In the genomic region with DNA sequence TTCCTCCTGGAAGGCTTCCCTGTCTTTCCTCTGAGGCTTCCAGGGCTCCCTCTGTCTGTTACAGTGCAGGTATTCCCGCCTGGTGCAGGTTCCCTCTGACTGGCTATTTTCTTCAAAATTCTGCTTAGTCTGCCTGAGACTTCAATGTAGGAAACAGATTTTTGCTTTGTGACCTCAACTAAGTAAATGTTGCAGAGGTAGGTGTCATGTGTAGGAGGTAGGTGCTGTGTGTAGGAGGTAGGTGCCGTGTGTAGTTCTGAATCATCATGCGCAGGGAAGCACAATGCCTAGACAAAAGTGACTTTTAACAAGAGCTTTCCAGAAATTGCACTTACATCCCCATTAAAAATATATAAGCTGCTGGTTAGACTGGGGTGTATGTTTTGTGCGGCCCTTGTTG, we compare ENCODE assay signal across 28 mouse cellular contexts.
DNase-seq lines count a peak whose midpoint lies in the region; ATAC-seq lines count a peak whose summit lies in the region.
"Had no signal": no experiment of that assay in that cellular context is flagged by ENCODE, and none has a peak within 500 bp of the region (broad histone marks: within the 10 kb centered on the region; RNA-seq: fewer than 3 reads in every experiment).

No protein-coding gene starts in this region.

- H3K4me3 ChIP-seq in limb, embryonic 12.5 days (replicated peaks), result no peak overlapping the region
- H3K4me3 ChIP-seq in limb, embryonic 10.5 days, result no peak overlapping the region
- H3K4me3 ChIP-seq: embryonic facial prominence, embryonic 12.5 days; embryonic facial prominence, embryonic 15.5 days; heart, embryonic 12.5 days; heart, embryonic 15.5 days; hindbrain, embryonic 10.5 days; hindbrain, embryonic 13.5 days had no signal

- DNase-seq in frontal cortex, postnatal 10 days (ENCODE audit: low spot score in 2 of 2), result no peak
- peak; percentile 28 to 53 for DNase-seq in left cerebral cortex, adult 18-20 months (ENCODE audit: low spot score in 2 of 2)
- DNase-seq in left cerebral cortex, adult 11 months (ENCODE audit: low spot score), result no peak
- no peak for DNase-seq in limb, embryonic 10.5 days (ENCODE audit: low spot score)
- peak; percentile 22 for DNase-seq in right cerebral cortex, postnatal 25 days
- no peak for DNase-seq in right cerebral cortex, postnatal 14 days
- DNase-seq: adrenal gland, adult 8-10 months; adrenal gland, postnatal 25 days; cerebellum, adult 11 months; cerebellum, adult 2 months; cerebellum, adult 9-11 months; cerebellum, postnatal 25 days; forebrain, postnatal 0 days; gastrocnemius, postnatal 14 days; heart, adult 18-20 months; heart, postnatal 10 days; heart, postnatal 36 days had no signal

- H3K4me2 ChIP-seq in limb, embryonic 12.5 days, result no peak overlapping the region
- H3K4me2 ChIP-seq: embryonic facial prominence, embryonic 12.5 days; embryonic facial prominence, embryonic 15.5 days; heart, embryonic 12.5 days; heart, embryonic 15.5 days; hindbrain, embryonic 13.5 days had no signal

- H3K27me3 ChIP-seq in limb, embryonic 12.5 days, result no peaks in the 10 kb centered on the region
- H3K27me3 ChIP-seq in limb, embryonic 10.5 days (ENCODE audit: low read depth, poor library complexity, severe bottlenecking), result no peaks in the 10 kb centered on the region
- H3K27me3 ChIP-seq: embryonic facial prominence, embryonic 12.5 days; embryonic facial prominence, embryonic 15.5 days; heart, embryonic 12.5 days; heart, embryonic 15.5 days; hindbrain, embryonic 13.5 days had no signal

- H3K36me3 ChIP-seq in limb, embryonic 12.5 days, result no peaks in the 10 kb centered on the region
- H3K36me3 ChIP-seq in limb, embryonic 10.5 days, result no peaks in the 10 kb centered on the region
- H3K36me3 ChIP-seq: embryonic facial prominence, embryonic 12.5 days; embryonic facial prominence, embryonic 15.5 days; heart, embryonic 12.5 days; heart, embryonic 15.5 days; hindbrain, embryonic 10.5 days; hindbrain, embryonic 13.5 days had no signal

- 68% methylated on average over 4 of the region's 4 CpGs for WGBS in limb, embryonic 12.5 days
- WGBS in limb, embryonic 10.5 days, result 89% methylated on average over 4 of the region's 4 CpGs

- no peak overlapping the region for H3K9ac ChIP-seq in limb, embryonic 12.5 days (replicated peaks)
- H3K9ac ChIP-seq: embryonic facial prominence, embryonic 12.5 days; embryonic facial prominence, embryonic 15.5 days; forebrain, postnatal 0 days; heart, embryonic 12.5 days; heart, embryonic 15.5 days; hindbrain, embryonic 13.5 days had no signal

- H3K4me1 ChIP-seq in limb, embryonic 12.5 days (replicated peaks), result peaks cover 33% of the 10 kb centered on the region
- peaks cover 20% of the 10 kb centered on the region for H3K4me1 ChIP-seq in limb, embryonic 10.5 days
- H3K4me1 ChIP-seq: embryonic facial prominence, embryonic 12.5 days; hindbrain, embryonic 10.5 days; hindbrain, embryonic 13.5 days had no signal

- no peaks in the 10 kb centered on the region for H3K9me3 ChIP-seq in limb, embryonic 12.5 days
- no peaks in the 10 kb centered on the region for H3K9me3 ChIP-seq in limb, embryonic 10.5 days (replicated peaks)
- H3K9me3 ChIP-seq: embryonic facial prominence, embryonic 12.5 days; embryonic facial prominence, embryonic 15.5 days; heart, embryonic 12.5 days; heart, embryonic 15.5 days; hindbrain, embryonic 10.5 days; hindbrain, embryonic 13.5 days had no signal

- peak; percentile 90 for ATAC-seq in frontal cortex, adult (ENCODE audit: low TSS enrichment)
- ATAC-seq in limb, embryonic 12.5 days (ENCODE audit: insufficient number of reproducible peaks, insufficient read depth, low FRiP score, low TSS enrichment, low read depth), result no peak
- ATAC-seq: activated CD4-positive, CD25-positive, alpha-beta regulatory T cell, adult 4 months; forebrain, embryonic 14.5 days; forebrain, postnatal 0 days; hindbrain, embryonic 16.5 days had no signal

- peak overlapping the region; percentile 41; the same call in 1 of the 2 replicates for H3K27ac ChIP-seq in limb, embryonic 12.5 days
- H3K27ac ChIP-seq in limb, embryonic 10.5 days, result no peak overlapping the region
- H3K27ac ChIP-seq: embryonic facial prominence, embryonic 12.5 days; embryonic facial prominence, embryonic 15.5 days; heart, embryonic 15.5 days; hindbrain, embryonic 10.5 days; hindbrain, embryonic 13.5 days had no signal

Comparison
In these comparisons a context has a peak if more than half of its experiments do, and no peak if none do; other contexts are left out.
1. DNase-seq: peak in left cerebral cortex, adult 18-20 months (2 of 2) and right cerebral cortex, postnatal 25 days (single experiment); none in frontal cortex, postnatal 10 days (0 of 2), left cerebral cortex, adult 11 months (single experiment), limb, embryonic 10.5 days (single experiment) and right cerebral cortex, postnatal 14 days (single experiment).